Comparison of ENCODE assay signal across 8 mouse cellular contexts in genomic region chr12:98734880-98735801, GRCm38 (mm10). TPM values are rescaled to one million over a fixed set of nuclear protein-coding genes. Genes with fewer than 3 reads are reported as not detected.
DNase-seq lines count a peak whose midpoint lies in the region; ATAC-seq and TF ChIP-seq lines count a peak whose summit lies in the region.

No protein-coding gene starts in this region.

- no peak for TF ChIP-seq POLR2A in heart, adult 2 months (IDR thresholded peaks at IDR 0.05; ENCODE audit: insufficient read depth, low read depth, low read length)

- no peak for TF ChIP-seq EP300 in heart, adult 2 months (IDR thresholded peaks at IDR 0.05; ENCODE audit: insufficient read depth, low read depth, low read length)

- H3K36me3 ChIP-seq in heart, adult 2 months (ENCODE audit: control insufficient read depth, insufficient read depth, low read length), result no peaks in the 10 kb centered on the region; the same call in 1 of the 2 replicates
- no peaks in the 10 kb centered on the region; the same call in 1 of the 2 replicates for H3K36me3 ChIP-seq in ES-E14 (ENCODE audit: control insufficient read depth, insufficient read depth, low read length, poor library complexity, severe bottlenecking)
- H3K36me3 ChIP-seq in forebrain, postnatal 0 days (ENCODE audit: insufficient read depth), result no peaks in the 10 kb centered on the region
- H3K36me3 ChIP-seq in megakaryocyte, embryonic 14.5 days (replicated peaks; ENCODE audit: low read length), result no peaks in the 10 kb centered on the region

- H3K4me1 ChIP-seq in heart, adult 2 months (ENCODE audit: control insufficient read depth, insufficient read depth, low read length), result peaks cover 4% of the 10 kb centered on the region
- peaks cover 5 to 6% of the 10 kb centered on the region in 2 experiments; a peak in 3 of 4 replicates for H3K4me1 ChIP-seq in ES-E14 (ENCODE audit: control insufficient read depth in 2 of 2, insufficient read depth in 2 of 2, low read length in 2 of 2, poor library complexity in 1 of 2)
- peaks cover 14% of the 10 kb centered on the region; the same call in 1 of the 2 replicates for H3K4me1 ChIP-seq in forebrain, postnatal 0 days (ENCODE audit: insufficient read depth)
- H3K4me1 ChIP-seq in megakaryocyte, embryonic 14.5 days, result peaks cover 38% of the 10 kb centered on the region

- 11% methylated on average over 22 of the region's 22 CpGs for WGBS in heart, adult 2 months
- 8% methylated on average over 22 of the region's 22 CpGs for WGBS in forebrain, postnatal 0 days

- peak overlapping the region; percentile 82 for H3K4me2 ChIP-seq in forebrain, postnatal 0 days (ENCODE audit: low read depth)

- peaks cover 3% of the 10 kb centered on the region; the same call in 1 of the 2 replicates for H3K79me2 ChIP-seq in heart, adult 2 months (replicated peaks; ENCODE audit: control insufficient read depth, insufficient read depth, low read length)

- peak; percentile 16; the same call in 1 of the 2 replicates for ATAC-seq in forebrain, postnatal 0 days

- in situ Hi-C loops in ES-E14 (cut with MboI; ENCODE audit: low sequenced_read_pairs in 2 of 2, unreplicated experiment in 2 of 2), result no loop called here

- peak overlapping the region; percentile 40 for H3K9ac ChIP-seq in heart, adult 2 months (ENCODE audit: low read depth, low read length)
- peak overlapping the region; percentile 76 for H3K9ac ChIP-seq in ES-E14 (ENCODE audit: insufficient read depth, low read depth, low read length, poor library complexity, severe bottlenecking)
- H3K9ac ChIP-seq in forebrain, postnatal 0 days, result peak overlapping the region; percentile 58

- peak overlapping the region; percentile 74 for H3K27ac ChIP-seq in heart, adult 2 months
- H3K27ac ChIP-seq in ES-E14 (ENCODE audit: insufficient read depth, low read depth, low read length, poor library complexity, severe bottlenecking), result peak overlapping the region; percentile 25; the same call in 1 of the 2 replicates
- no peak overlapping the region; the same call in 1 of the 2 replicates for H3K27ac ChIP-seq in forebrain, postnatal 0 days (ENCODE audit: low read depth, low read length)

- no peak for DNase-seq in heart, adult 2 months
- no peak for DNase-seq in heart, adult 18-20 months
- no peak for DNase-seq in ES-E14 (ENCODE audit: low read depth, low spot score)
- DNase-seq in forebrain, postnatal 0 days, result no peak
- DNase-seq in cerebellum, postnatal 36 days, result no peak
- no peak for DNase-seq in thymus, postnatal 14 days
- DNase-seq in urinary bladder, postnatal 4 days (ENCODE audit: low spot score in 2 of 2), result no peak

- intact Hi-C loops in heart, adult 2 months (cut with DNase I), result loop anchor here (5.0 kb wide), 1 partner anchor 187 kb away; the partner anchor contains the start of gene Ttc8

- H3K9me3 ChIP-seq in ES-E14 (ENCODE audit: control insufficient read depth, insufficient read depth, low read depth, low read length), result no peaks in the 10 kb centered on the region
- no peaks in the 10 kb centered on the region for H3K9me3 ChIP-seq in forebrain, postnatal 0 days (ENCODE audit: low read length)
- H3K9me3 ChIP-seq in megakaryocyte, embryonic 14.5 days, result peaks cover 6% of the 10 kb centered on the region; the same call in 1 of the 2 replicates

- no peak for TF ChIP-seq CTCF in heart, adult 2 months (IDR thresholded peaks at IDR 0.05)
- no peak for TF ChIP-seq CTCF in forebrain, postnatal 0 days (IDR thresholded peaks at IDR 0.05; ENCODE audit: low read depth)

- peak overlapping the region; percentile 68 for H3K4me3 ChIP-seq in heart, adult 2 months
- peak overlapping the region; percentile 54 to 72 for H3K4me3 ChIP-seq in ES-E14 (ENCODE audit: insufficient read depth in 1 of 2, low read depth in 1 of 2, low read length in 2 of 2, poor library complexity in 1 of 2, severe bottlenecking in 1 of 2)
- H3K4me3 ChIP-seq in forebrain, postnatal 0 days (ENCODE audit: low read depth, low read length), result peak overlapping the region; percentile 54
- H3K4me3 ChIP-seq in megakaryocyte, embryonic 14.5 days (replicated peaks), result peak overlapping the region; percentile 94

- no peaks in the 10 kb centered on the region for H3K27me3 ChIP-seq in heart, adult 2 months (ENCODE audit: control insufficient read depth, insufficient read depth, low read length)
- H3K27me3 ChIP-seq in forebrain, postnatal 0 days (ENCODE audit: insufficient read depth, low read length), result no peaks in the 10 kb centered on the region
- H3K27me3 ChIP-seq in megakaryocyte, embryonic 14.5 days (replicated peaks), result peaks cover 30% of the 10 kb centered on the region

TF ChIP-seq in ES-E14, 5 proteins besides CTCF, POLR2A, EP300 and RAD21:
- no peak for TF ChIP-seq MAFK (IDR thresholded peaks at IDR 0.05; ENCODE audit: insufficient read depth, low read depth, low read length)
- no peak for TF ChIP-seq ZC3H11A (IDR thresholded peaks at IDR 0.05; ENCODE audit: borderline replicate concordance, low read depth, low read length)
- TF ChIP-seq HCFC1 (IDR thresholded peaks at IDR 0.05; ENCODE audit: borderline replicate concordance, insufficient read depth, low read length), result no peak
- no peak; the same call in 1 of the 2 replicates for TF ChIP-seq CHD2 (IDR thresholded peaks at IDR 0.05; ENCODE audit: low read depth, low read length)

RNA-seq across cellular contexts. Expression of gene Ptpn21, which starts 2.1 kb away (rescaled TPM):
- total RNA-seq in heart, adult 2 months (2021), result 10 to 100 TPM; 29.1 to 29.3 TPM
- polyA plus RNA-seq in heart, adult 2 months (2012; rRNA removed), result 19.4 and 24.7 TPM in 2 replicates
- 10 to 100 TPM; 25.6 to 30.3 TPM for total RNA-seq in heart, adult 18-20 months (2021)
- 9.1 and 10.4 TPM in 2 replicates for total RNA-seq in ES-E14 (2012; rRNA removed)
- total RNA-seq in forebrain, postnatal 0 days (2014; rRNA removed), result 3.1 and 4.0 TPM in 2 replicates
- polyA plus RNA-seq in forebrain, postnatal 0 days (2015; fragmentation: Nextera tagmentation; extraction: Ambion mirVana), result 1.2 and 1.3 TPM in 2 replicates
- polyA plus RNA-seq in megakaryocyte, embryonic 14.5 days (2012; ENCODE audit: insufficient read depth, low replicate concordance), result 0.97 TPM in 1 of 2 replicates, not detected in the other

RNA-seq across cellular contexts. Expression of gene Zc3h14, which starts 11.6 kb away (rescaled TPM):
- 10 to 100 TPM; 59.6 to 60.1 TPM for total RNA-seq in heart, adult 2 months (2021)
- 57.0 and 92.9 TPM in 2 replicates for polyA plus RNA-seq in heart, adult 2 months (2012; rRNA removed)
- 10 to 100 TPM; 56.0 to 59.8 TPM for total RNA-seq in heart, adult 18-20 months (2021)
- total RNA-seq in ES-E14 (2012; rRNA removed), result 55.6 and 65.6 TPM in 2 replicates
- total RNA-seq in forebrain, postnatal 0 days (2014; rRNA removed), result 130 and 134 TPM in 2 replicates
- polyA plus RNA-seq in forebrain, postnatal 0 days (2015; fragmentation: Nextera tagmentation; extraction: Ambion mirVana), result 103 and 113 TPM in 2 replicates
- 7.4 and 10.2 TPM in 2 replicates for polyA plus RNA-seq in megakaryocyte, embryonic 14.5 days (2012; ENCODE audit: insufficient read depth, low replicate concordance)
